Mouse (Mus musculus) c-Kit-positive CD71-positive TER-119-positive erythroid progenitor cells, embryonic 14.5 days (primary cell): ENCODE results near the gene Wdr75.
A peak's percentile ranks its signal among the peaks of the same experiment; 100 is the strongest.

ENCODE experiments used
- DNase-seq: peaks from one replicate; pipeline ENCODE4 v3.0.0-alpha.2; 2013; ENCODE audit warnings: low spot score

Wdr75 gene

GRCm38 (mm10) chr1:45794969-45795908, at the start of gene Wdr75:
TSS of gene Wdr75 (plus strand) at chr1:45795166.
- DNase-seq = peak; percentile 92

- DNase-seq = no peak
Measured at GRCm38 (mm10) chr1:45755902-45756301, 39.1 kb upstream of the Wdr75 start.

DNA sequence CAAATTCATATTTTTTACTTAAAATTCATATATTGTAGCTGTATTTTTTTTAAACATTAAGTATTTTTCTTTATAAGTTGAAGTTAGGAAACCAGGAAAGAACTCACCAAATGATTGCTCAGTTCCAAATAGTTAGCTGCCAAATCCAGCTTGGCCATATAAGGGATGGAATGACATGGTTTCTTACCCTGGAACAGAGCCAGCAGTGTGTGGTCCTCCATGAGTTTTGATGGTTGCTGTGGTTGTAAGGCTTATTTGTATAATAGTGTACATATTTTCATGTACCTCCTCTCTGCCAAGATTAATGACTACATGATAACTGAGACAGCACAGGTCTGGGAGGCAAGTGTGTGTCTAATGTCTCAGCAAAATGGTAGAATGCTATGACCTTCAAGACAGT, 38.3 kb upstream of the Wdr75 start:
- DNase-seq = no peak

GRCm38 (mm10) chr1:45758011-45758410, 37.0 kb upstream of the Wdr75 start:
- DNase-seq = no peak

DNA sequence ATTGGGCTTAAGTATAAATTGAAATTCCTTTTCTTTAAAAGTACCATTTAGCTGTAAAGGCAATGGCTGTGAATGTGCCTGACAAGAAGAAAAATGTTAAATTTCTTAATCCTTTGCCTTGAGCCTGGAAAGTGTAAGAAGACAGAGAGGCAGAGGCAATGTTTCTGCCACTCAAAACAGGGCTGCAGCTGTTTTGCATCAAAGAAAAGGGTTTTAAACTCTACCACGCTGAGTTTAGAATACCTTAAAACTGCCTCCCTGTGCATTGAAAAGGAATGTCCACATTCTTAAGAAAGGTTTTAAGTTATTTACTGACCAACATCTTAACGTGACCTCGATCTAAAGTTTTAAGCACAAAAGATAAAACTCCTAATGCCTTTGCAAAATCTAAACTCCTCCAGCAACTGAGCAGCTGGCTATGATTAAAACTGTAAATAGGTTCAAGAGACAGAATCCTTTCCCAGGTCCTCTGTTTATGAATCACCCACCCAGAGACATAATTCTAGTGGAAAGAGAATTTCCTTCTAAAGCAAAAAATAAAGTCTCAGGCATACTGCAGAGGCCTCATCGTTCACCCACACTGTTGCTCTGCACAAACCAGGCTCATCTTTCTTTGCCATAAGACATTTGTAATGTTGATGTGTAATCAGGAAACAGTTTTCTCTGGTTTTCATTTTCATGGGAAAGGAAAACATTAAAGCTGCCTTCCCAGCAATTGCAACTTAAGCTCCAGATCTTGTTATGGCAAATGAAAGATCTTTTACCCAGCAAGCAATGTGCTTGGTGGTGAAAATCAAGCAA, 34.1 kb upstream of the Wdr75 start:
- DNase-seq = no peak

DNA sequence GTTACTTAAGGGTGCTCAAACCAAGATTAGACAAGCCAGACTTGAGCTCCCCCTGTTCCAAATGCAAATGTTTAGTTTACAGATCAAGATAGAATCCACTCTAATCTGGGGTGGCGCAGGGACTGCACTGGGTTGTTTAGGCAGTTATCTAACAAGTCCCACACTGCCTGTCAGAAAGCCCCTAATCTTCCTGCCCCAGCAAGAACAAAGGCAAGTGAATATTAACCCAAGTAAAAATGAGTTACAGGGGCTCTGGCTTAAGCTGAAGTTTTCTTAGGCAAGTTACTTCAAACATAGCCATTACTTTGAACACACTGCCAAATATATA, 33.5 kb upstream of the Wdr75 start:
- DNase-seq = peak; percentile 66

GRCm38 (mm10) chr1:45765678-45766077, 29.3 kb upstream of the Wdr75 start:
- no peak for DNase-seq

DNA sequence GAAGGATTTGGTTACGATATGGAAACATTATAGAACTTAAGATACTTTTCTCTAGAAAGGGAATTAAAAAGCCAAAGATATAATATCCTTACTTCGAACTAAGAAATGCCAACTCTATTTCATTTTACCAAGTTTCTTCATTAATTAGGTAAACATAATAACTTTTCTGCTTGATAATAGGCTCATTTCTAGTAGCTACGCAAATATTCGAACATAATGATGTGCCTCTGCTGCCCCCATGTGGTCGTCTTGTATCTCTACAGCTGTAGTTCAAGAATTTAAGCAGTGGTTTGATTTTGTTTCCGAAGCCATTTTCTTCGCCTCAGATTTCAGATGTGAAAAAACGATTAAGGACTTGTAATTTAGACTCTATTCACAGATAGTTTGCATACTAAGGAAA, 28.8 kb upstream of the Wdr75 start:
- peak; percentile 64 for DNase-seq

- DNase-seq = no peak
Measured at GRCm38 (mm10) chr1:45767533-45767932, 27.4 kb upstream of the Wdr75 start.

DNA sequence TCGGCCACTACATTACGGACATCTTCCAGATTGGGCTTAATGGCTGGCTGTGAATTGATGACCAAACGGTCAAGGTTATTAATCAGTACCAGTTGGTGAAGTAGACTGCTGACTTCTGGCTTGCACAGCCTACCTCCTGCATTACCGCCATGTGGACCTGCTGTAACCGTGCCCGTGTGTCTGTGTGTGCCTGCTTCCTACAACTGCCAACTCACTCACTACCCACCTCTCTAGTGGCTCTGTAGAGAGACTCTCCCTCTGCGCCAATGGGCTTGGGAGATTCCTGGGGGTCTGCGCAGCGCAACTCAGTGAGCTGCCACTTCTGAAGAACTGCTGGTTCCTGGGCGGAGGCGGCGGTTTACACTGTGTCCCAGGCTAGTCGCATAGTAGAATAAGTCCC, 25.6 kb upstream of the Wdr75 start:
- no peak for DNase-seq

GRCm38 (mm10) chr1:45770051-45770450, 24.9 kb upstream of the Wdr75 start:
- no peak for DNase-seq

DNA sequence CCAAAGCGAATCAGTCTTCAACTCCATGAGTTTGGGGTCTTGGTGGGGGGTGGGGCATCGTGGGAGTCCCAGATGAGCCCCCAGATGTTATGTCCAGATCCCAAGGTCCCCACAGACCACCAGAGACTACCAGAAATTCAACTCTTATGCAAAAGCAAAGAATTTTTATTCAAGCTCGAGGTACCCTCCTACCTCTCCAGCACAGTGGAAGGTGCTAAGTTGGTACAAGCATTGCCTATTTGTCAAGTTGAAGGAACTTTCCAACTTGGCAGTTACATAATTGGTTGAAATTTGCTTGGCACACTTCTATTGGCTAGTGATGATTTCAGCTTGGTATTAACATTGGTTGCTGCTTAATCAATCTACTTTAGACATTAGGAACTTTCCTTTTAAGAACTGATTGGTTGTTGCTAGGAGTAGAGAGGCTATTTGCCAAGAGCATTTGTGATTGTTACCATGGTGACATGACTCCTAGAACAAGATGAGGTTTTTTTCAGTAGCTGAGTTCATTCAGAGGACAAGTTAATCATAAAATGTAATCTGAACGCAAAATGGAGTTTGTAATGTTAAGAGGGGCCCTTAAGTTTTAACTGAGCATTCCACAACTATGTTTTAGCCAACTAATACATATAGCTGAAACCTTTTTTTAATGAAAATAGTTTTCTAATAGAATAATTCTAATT, 14.2 kb upstream of the Wdr75 start:
- no peak for DNase-seq

DNA sequence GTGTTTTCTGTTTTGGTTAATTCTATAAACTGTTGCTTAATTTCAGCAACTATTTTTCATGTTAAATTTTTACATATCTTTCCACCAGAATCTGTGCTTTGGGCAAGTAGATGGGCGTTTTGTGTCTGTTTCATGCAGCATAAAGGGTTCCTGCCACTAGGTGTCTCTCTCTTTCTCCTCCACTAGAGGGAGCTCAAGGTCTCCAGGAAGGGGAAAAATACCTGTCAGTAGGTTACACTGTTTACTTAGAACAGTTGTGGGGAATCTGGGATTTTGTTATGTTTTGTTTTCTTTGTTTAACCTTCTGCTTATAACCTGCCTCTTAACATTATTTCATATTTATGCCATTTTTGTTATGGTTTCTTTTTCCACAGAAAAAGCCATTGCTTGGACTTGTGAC, 21.9 kb downstream of the Wdr75 start:
- peak; percentile 53 for DNase-seq

GRCm38 (mm10) chr1:45818564-45818963, 23.6 kb downstream of the Wdr75 start:
- DNase-seq = no peak

GRCm38 (mm10) chr1:45824441-45824840, 29.5 kb downstream of the Wdr75 start:
- peak; percentile 10 for DNase-seq

DNA sequence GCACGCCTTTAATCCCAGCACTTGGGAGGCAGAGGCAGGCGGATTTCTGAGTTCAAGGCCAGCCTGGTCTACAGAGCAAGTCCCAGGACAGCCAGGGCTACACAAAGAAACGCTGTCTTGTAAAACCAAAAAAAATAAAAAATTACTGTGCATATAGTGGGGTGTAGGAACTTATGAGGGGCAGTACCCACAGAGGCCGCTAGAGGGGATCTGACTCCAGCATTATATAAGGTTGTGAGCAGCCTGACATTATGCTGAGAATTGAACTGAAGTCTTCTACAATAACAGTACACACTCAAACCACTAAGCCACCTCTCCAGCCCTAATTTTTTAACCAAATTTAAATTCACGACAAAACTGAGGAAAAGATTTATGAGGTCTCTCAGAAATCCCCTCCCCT, 30.2 kb downstream of the Wdr75 start:
- peak; percentile 67 for DNase-seq

DNA sequence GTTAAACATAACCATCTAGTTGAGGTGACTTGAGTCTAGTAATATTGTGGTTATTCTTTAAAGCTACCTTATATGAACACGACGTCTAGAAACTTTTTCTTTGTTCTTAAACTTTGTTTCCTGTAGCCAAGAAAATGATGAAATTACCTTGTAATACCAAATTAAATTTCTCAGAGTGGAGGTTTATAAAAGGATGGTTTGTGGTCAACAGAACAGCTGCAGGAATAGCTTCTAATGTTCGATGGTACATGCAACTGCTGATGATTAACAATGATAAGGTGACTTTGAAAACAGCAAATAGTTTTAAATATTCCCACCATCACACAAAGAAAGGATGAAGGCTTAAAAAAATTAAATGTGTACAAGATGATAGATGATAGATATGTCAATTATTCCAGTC, 30.7 kb downstream of the Wdr75 start:
- no peak for DNase-seq

DNA sequence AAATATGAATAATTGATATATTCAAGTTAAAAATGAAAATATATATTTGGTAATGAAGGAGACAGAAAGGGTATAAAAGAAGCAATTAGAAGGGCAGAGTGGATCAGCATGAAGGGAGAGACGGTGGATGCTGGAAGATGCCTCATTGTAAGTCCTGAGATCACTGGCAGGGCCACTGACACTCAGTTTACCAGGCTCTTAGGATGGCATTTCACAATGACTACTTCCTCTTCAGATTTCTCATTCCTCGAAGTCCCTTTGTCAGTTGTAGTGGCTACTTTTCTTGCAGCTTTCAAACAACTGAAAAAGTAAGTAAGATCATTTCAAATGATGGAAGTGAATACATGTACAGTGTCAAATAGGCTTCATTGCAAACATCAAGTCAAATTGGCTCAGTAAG, 31.2 kb downstream of the Wdr75 start:
- no peak for DNase-seq

- no peak for DNase-seq
Measured at GRCm38 (mm10) chr1:45826796-45827195, 31.8 kb downstream of the Wdr75 start.

DNA sequence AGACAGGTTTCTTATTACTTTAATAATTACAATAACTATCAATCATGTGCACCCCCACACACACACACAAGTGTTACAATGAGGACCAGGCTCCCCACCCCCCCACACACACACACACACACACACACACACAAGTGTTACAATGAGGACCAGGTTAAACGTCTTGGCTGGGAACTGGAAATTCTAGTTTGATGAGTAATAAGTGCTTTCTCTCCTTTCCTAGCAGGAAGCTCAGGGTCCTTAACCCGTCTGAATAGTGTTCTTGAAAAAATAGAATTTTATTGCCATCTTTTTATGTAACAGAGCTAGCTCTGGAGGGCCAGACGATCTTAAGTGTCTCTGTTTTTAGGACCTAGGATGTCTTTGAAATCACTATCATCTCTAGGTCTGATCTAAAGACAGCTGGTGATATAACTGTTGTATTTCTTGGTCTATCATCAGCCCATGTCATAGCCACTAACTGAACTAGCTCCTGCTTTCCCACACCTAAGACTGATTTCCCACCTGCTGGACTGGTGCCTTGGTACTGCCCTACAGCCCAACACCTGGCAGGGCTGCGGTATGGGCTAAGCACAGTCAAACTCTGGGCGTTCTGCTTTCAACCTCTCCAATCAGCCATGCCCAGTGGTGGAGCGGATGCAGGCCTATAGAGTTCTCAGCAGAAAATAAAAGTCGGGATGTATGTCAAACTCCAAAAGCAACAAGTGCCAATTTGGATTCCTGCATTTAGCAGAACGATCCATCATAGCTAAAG, 35.7 kb downstream of the Wdr75 start:
- no peak for DNase-seq

DNA sequence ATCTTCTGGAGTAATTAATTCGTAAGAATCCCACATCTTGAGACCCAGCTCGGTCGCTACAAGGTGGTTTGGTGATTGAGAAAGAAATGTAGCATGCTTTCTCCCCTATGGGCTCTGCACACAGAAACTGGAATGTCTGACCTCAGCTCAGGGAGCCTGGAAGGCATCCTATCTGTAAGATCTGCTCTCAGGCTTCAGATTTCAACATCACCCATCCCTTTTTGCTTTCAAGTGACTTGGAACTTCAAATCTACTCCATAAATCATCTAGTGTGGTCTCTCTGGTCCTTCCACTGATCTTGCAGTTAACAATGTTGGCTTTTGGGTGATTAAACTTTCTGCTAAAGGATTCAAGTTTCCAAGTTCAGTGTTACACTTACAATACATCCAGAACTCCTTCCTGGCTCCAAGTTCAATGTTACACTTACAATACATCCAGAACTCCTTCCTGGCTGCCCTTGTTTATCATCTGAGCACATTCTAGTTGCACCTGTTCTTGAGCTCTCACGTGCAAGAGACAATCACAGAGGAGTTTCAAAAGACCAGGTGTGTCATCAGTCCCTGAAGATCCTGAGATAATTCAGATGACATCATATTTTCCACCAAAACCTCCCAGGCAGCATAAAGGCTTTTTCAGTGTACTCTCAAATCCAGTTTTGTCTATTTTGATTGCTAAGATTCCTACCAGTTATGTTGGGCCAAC, 40.5 kb downstream of the Wdr75 start:
- no peak for DNase-seq
